Mouse (Mus musculus) E14TG2a.4 (cell line): ENCODE data around the gene Proca1.
A peak's percentile ranks its signal among the peaks of the same experiment; 100 is the strongest.

Experiments
- H3K27me3 ChIP-seq: 2 replicates; pipeline ENCODE4 v1.6.1; 2014; ENCODE audit warnings: low read length, control low read depth; ENCODE audit not compliant: insufficient read depth
- H3K36me3 ChIP-seq: 2 replicates; pipeline ENCODE4 v1.6.1; 2014; ENCODE audit warnings: low read length, control low read depth; ENCODE audit not compliant: insufficient read depth
- H3K4me1 ChIP-seq: replicated peaks from 2 replicates; pipeline ENCODE4 v1.6.1; 2014; ENCODE audit warnings: low read depth, low read length, control low read depth
- H3K4me3 ChIP-seq: replicated peaks from 2 replicates; pipeline ENCODE4 v1.5.1; 2014; ENCODE audit warnings: mild to moderate bottlenecking, low read length
- H3K9me3 ChIP-seq: 2 replicates; pipeline ENCODE4 v1.6.1; 2014; ENCODE audit warnings: low read length, control low read depth
- CTCF ChIP-seq: conservative IDR thresholded peaks from 2 replicates; pipeline ENCODE4 v1.5.1; 2014; ENCODE audit warnings: low read length
- NANOG ChIP-seq: IDR thresholded peaks from 2 replicates; pipeline ENCODE4 v1.6.1; 2014; ENCODE audit warnings: borderline replicate concordance, low read length, mixed read lengths
- POU5F1 ChIP-seq: IDR thresholded peaks from 2 replicates; pipeline ENCODE4 v1.6.1; 2014; ENCODE audit warnings: low read length, borderline replicate concordance

Gene Proca1

GRCm38 (mm10) chr11:78163681-78164603 lies 29.2 kb upstream of the Proca1 start:
- no peaks in the 10 kb centered on the region for H3K27me3 ChIP-seq
- no peaks in the 10 kb centered on the region for H3K9me3 ChIP-seq
- peaks cover 57% of the 10 kb centered on the region for H3K36me3 ChIP-seq
- peaks cover 85% of the 10 kb centered on the region for H3K4me1 ChIP-seq
- peak overlapping the region; percentile 98 for H3K4me3 ChIP-seq
- no peak for TF ChIP-seq NANOG

GRCm38 (mm10) chr11:78164604-78164923 lies 28.6 kb upstream of the Proca1 start:
- H3K4me1 ChIP-seq: peaks cover 85% of the 10 kb centered on the region
- TF ChIP-seq POU5F1 (no peak), CTCF (no peak), NANOG (no peak)

GRCm38 (mm10) chr11:78164924-78165760 lies 28.1 kb upstream of the Proca1 start, which contains the start of gene Traf4:
Traf4 (minus strand) TSS chr11:78165589.
- Histone ChIP-seq H3K27me3 (no peaks in the 10 kb centered on the region), H3K36me3 (peaks cover 45% of the 10 kb centered on the region), H3K9me3 (no peaks in the 10 kb centered on the region), H3K4me1 (peaks cover 85% of the 10 kb centered on the region), H3K4me3 (peak within 1 kb of the TSS; percentile 98)
- TF ChIP-seq CTCF (no peak), NANOG (no peak), POU5F1 (no peak)

More at GRCm38 (mm10) chr11:78164604-78164923, 28.6 kb upstream of the Proca1 start:
- H3K9me3 ChIP-seq: no peaks in the 10 kb centered on the region
- peak overlapping the region; percentile 98 for H3K4me3 ChIP-seq
- H3K27me3 ChIP-seq: no peaks in the 10 kb centered on the region
- H3K36me3 ChIP-seq: peaks cover 51% of the 10 kb centered on the region

- Histone ChIP-seq H3K4me1 (peaks cover 85% of the 10 kb centered on the region), H3K27me3 (no peaks in the 10 kb centered on the region), H3K4me3 (peak overlapping the region; percentile 98), H3K9me3 (no peaks in the 10 kb centered on the region), H3K36me3 (peaks cover 39% of the 10 kb centered on the region)
- TF ChIP-seq NANOG (no peak), POU5F1 (no peak), CTCF (no peak)
Measured at GRCm38 (mm10) chr11:78165761-78166109, 27.5 kb upstream of the Proca1 start.

- Histone ChIP-seq H3K4me1 (peaks cover 85% of the 10 kb centered on the region), H3K4me3 (peak overlapping the region; percentile 98), H3K9me3 (no peaks in the 10 kb centered on the region), H3K27me3 (no peaks in the 10 kb centered on the region), H3K36me3 (peaks cover 35% of the 10 kb centered on the region)
- TF ChIP-seq POU5F1 (no peak), NANOG (no peak), CTCF (no peak)
Measured at GRCm38 (mm10) chr11:78166161-78166560, 27.0 kb upstream of the Proca1 start.

- H3K9me3 ChIP-seq: no peaks in the 10 kb centered on the region
- peaks cover 30% of the 10 kb centered on the region for H3K36me3 ChIP-seq
- TF ChIP-seq NANOG: no peak
- no peak for TF ChIP-seq CTCF
- TF ChIP-seq POU5F1: no peak
- H3K4me3 ChIP-seq: peak overlapping the region; percentile 98
- peaks cover 83% of the 10 kb centered on the region for H3K4me1 ChIP-seq
- H3K27me3 ChIP-seq: no peaks in the 10 kb centered on the region
Measured at GRCm38 (mm10) chr11:78166640-78167039, 26.6 kb upstream of the Proca1 start.

- Histone ChIP-seq H3K36me3 (peaks cover 30% of the 10 kb centered on the region), H3K27me3 (no peaks in the 10 kb centered on the region), H3K4me3 (peak overlapping the region; percentile 98), H3K4me1 (peaks cover 83% of the 10 kb centered on the region), H3K9me3 (no peaks in the 10 kb centered on the region)
- TF ChIP-seq CTCF: no peak
- no peak for TF ChIP-seq POU5F1
- no peak for TF ChIP-seq NANOG
Measured at GRCm38 (mm10) chr11:78167257-78167959, 25.8 kb upstream of the Proca1 start.
